Mouse (Mus musculus): Measurements from ENCODE around the gene Pwwp2a.

Gene Pwwp2a

GRCm38 (mm10) chr11:43723411-43723810 is 41.6 kb downstream of the Pwwp2a start:
- no peak for DNase-seq (ENCODE audit: low spot score in 2 of 2)

GRCm38 (mm10) chr11:43727796-43728195 is 46.0 kb downstream of the Pwwp2a start:
- no peak for DNase-seq (ENCODE audit: low spot score in 2 of 2)

- peak in 1 of 2 experiments; percentile 30 for DNase-seq (ENCODE audit: low spot score in 2 of 2)
Measured at GRCm38 (mm10) chr11:43728737-43729301, 47.0 kb downstream of the Pwwp2a start.

- peak; percentile 98 to 99 for DNase-seq (ENCODE audit: low spot score in 2 of 2)
Measured at GRCm38 (mm10) chr11:43747233-43748226, 65.7 kb downstream of the Pwwp2a start, which contains the start of gene Ttc1. Gene Ttc1 (minus strand): TSS chr11:43748008.

GRCm38 (mm10) chr11:43751542-43751941 is 69.7 kb downstream of the Pwwp2a start:
- no peak for DNase-seq (ENCODE audit: low spot score in 2 of 2)

- no peak for DNase-seq (ENCODE audit: low spot score in 2 of 2)
Measured at GRCm38 (mm10) chr11:43754568-43754967, 72.8 kb downstream of the Pwwp2a start.

GRCm38 (mm10) chr11:43755411-43755810 is 73.6 kb downstream of the Pwwp2a start:
- no peak for DNase-seq (ENCODE audit: low spot score in 2 of 2)

- DNase-seq (ENCODE audit: low spot score in 2 of 2) = no peak
Measured at GRCm38 (mm10) chr11:43758436-43758835, 76.6 kb downstream of the Pwwp2a start.

- peak; percentile 73 to 84 for DNase-seq (ENCODE audit: low spot score in 2 of 2)
Measured at GRCm38 (mm10) chr11:43766922-43767648, 85.3 kb downstream of the Pwwp2a start.

GRCm38 (mm10) chr11:43767749-43768148 is 86.0 kb downstream of the Pwwp2a start:
- DNase-seq (ENCODE audit: low spot score in 2 of 2) = no peak

- no peak for DNase-seq (ENCODE audit: low spot score in 2 of 2)
Measured at GRCm38 (mm10) chr11:43770110-43770509, 88.3 kb downstream of the Pwwp2a start.

Measured in frontal cortex, postnatal 36 days (tissue).